Mouse (Mus musculus) gastrocnemius, postnatal 10 days (tissue): ENCODE results near the gene Bms1. TPM values are rescaled to one million over a fixed set of nuclear protein-coding genes. Genes with fewer than 3 reads are reported as not detected.

Source experiments
- DNase-seq: peaks from one replicate; pipeline ENCODE4 v3.0.0; 2021; ENCODE audit warnings: mixed read lengths
- microRNA-seq, 2 experiments: library from miRNA; unstranded; fragments of <30 nt; microRNA quantifications; one replicate each; pipeline ENCODE4 v1.2.0; 2021
- total RNA-seq, 2 experiments: library from RNA; stranded (reverse); gene quantifications; 2 replicates each; pipeline ENCODE4 v1.2.3; 2021

Gene Bms1
- total RNA-seq, 2 experiments from 2014 or later: 24.0 to 25.6 TPM

GRCm38 (mm10) chr6:118366196-118366595 is 53.1 kb downstream of the Bms1 start:
- DNase-seq: no peak

GRCm38 (mm10) chr6:118365781-118366180 is 53.5 kb downstream of the Bms1 start:
- DNase-seq: no peak

GRCm38 (mm10) chr6:118350342-118350741 is 68.9 kb downstream of the Bms1 start:
- DNase-seq: no peak

GRCm38 (mm10) chr6:118348186-118348585 is 71.1 kb downstream of the Bms1 start:
- no peak for DNase-seq

GRCm38 (mm10) chr6:118347291-118347690 is 72.0 kb downstream of the Bms1 start:
- no peak for DNase-seq

DNA sequence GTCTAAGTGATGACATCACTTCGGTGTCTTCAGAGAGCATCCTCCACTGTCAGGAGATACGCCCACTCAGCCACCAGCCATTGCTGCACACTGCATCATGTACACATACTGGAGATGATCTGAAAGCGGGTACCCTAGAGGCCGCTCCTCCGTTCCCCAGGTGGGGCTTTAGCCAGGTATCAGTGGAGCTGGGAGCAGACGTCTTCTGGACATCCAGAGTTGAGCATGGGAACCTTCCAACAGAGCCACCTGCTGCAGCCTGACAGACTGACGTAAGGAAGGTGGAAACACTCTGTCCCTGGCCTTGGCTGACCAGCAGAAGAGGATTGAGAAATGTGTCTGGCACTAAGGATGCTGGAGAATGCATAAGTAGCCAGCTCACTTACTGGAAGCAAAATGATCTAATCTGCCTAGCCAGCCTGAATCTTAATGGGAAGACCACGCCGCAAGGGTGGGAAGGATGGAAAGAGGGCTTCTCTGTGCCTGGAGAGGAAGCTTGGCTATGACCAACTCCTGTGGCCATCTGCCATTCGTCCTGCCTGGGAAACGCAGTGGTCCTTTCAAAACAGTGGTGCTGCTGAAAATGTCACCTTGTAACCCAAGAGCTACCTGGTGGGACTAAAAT is 77.3 kb downstream of the Bms1 start:
- no peak for DNase-seq

GRCm38 (mm10) chr6:118337660-118338059 is 81.6 kb downstream of the Bms1 start:
- DNase-seq: no peak

- no peak for DNase-seq
These were observed 82.5 kb downstream of the Bms1 start for GRCm38 (mm10) chr6:118336541-118337480.

DNA sequence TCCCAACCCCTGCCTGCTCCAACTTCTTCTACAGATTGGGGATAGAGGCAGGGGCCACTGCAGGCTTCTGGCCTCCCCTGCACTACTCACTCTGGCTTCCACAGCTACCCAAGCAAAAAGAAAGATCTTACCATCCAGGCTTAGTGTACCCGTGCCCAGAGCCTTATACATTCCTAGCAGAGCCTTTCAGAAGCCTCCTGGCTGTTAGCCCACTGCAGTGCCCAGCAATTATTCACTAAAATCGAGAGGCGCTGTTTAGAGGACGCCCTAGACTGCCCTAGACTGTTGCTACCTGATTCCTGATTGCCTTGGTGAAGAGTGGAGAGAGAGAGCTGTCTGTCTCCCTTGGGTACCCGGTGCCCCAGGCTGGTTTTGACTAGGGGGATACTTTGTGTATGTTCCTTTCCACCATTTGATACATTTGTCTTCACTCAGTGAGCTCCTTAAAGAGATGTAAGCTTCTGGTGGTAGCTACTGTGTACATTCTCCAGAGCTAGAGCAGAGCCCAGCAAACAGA is 83.3 kb downstream of the Bms1 start:
- DNase-seq: no peak

- DNase-seq: no peak
These were observed 85.4 kb downstream of the Bms1 start for GRCm38 (mm10) chr6:118333861-118334260.

Small RNA genes within 50 kb of the gene (microRNA-seq; reads per million reads assigned to microRNA genes)
- 0 reads per million in 2 experiments for gene Gm25953

Other genes with a start within 250 kb of the Bms1 start
- gene Ret, start 221.8 kb downstream of the Bms1 start, total RNA-seq: 10 to 100 TPM; 13.1 to 15.2 TPM
- 1 to 10 TPM; 2.2 to 2.5 TPM for gene Zfp248, start 36.1 kb upstream of the Bms1 start, total RNA-seq
- gene Zfp9, start 59.8 kb upstream of the Bms1 start, total RNA-seq: 10 to 100 TPM in 1 of 2 experiments, 1 to 10 TPM in 1; 9.2 to 13.1 TPM
- gene Ankrd26, start 142.8 kb upstream of the Bms1 start, total RNA-seq: 1 to 10 TPM; 1.6 to 2.9 TPM